Mouse (Mus musculus): Measurements from ENCODE around the gene Cyfip2. TPM values are rescaled to one million over a fixed set of nuclear protein-coding genes. Genes with fewer than 3 reads are reported as not detected.

Gene Cyfip2
- polyA plus RNA-seq, 1 experiment from 2014 or later: 84.9 TPM

DNA sequence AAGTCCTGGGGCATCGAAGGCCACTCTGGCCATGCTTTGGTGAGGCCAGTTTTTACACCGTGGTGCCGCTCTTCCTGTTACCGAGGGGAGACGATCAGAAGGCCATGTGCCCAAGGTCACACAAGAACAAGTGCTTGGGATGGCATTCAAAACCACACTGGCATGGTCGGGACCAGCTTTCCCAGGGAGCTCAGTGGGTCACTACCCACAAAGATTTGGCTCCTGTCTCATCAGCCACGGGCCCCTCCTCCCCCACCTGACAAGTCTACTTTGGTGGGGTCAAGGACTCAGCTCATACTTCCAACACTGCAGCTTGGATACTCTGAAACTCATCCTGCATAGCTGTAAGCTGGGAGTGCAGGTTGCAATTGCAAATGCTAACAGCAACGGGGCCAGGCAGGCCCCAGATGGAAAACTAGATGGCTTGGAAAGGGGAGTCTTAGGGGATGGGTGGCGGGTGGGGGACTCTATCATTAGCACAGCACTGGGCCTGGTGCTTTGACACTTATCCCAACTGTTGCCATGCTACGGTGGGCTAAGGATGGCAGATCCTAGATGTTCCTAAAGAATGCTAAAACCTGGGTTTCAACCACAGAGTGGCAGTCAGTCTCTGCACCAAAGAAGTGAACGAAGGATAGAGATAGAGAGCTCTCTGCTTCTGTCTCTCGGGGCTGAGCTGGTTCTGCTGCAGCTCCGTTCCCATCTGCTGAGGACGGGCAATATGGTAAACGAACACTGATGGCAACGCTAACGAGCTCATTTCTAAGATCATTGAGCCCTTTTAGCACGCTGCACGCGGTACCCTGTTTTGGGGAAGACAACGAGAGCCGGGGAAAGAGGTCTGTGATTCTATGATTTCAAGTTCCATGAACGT is 67.7 kb downstream of the Cyfip2 start:
- Histone ChIP-seq H3K27ac (replicated peaks) (no peak overlapping the region), H3K36me3 (peaks cover 82% of the 10 kb centered on the region), H3K9me3 (no peaks in the 10 kb centered on the region), H3K4me3 (no peak overlapping the region), H3K9ac (no peak overlapping the region), H3K4me1 (replicated peaks) (peaks cover 6% of the 10 kb centered on the region; the same call in 1 of the 2 replicates), H3K4me2 (no peak overlapping the region), H3K27me3 (no peaks in the 10 kb centered on the region)
- 85% methylated on average over 23 of the region's 23 CpGs for WGBS
- ATAC-seq (ENCODE audit: low read depth): no peak

DNA sequence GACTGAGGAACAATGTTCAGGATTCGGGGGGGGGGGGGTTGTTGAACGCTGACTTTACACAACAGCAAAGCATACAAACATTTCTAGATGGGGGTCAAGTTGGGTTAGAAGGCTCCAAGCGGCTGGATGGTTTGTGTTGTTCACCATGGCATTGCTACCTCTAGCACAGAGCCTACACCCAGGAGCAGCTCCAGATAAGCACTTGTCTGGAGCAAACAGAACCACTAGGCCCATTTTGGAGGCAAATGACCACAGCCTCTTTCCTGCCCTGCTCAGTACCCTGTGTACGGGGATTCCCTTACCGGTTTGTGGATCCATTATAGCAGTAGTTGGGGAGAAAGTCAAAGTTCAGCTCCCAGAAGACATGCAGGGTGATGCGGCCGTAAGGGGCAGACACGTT is 70.7 kb downstream of the Cyfip2 start:
- ATAC-seq (ENCODE audit: low read depth): no peak
- 94% methylated on average over 8 of the region's 8 CpGs for WGBS
- no peak overlapping the region for H3K27ac ChIP-seq (replicated peaks)
- peaks cover 83% of the 10 kb centered on the region for H3K36me3 ChIP-seq
- no peak overlapping the region for H3K9ac ChIP-seq
- H3K4me3 ChIP-seq: no peak overlapping the region
- H3K27me3 ChIP-seq: no peaks in the 10 kb centered on the region
- no peaks in the 10 kb centered on the region for H3K4me1 ChIP-seq (replicated peaks)
- H3K9me3 ChIP-seq: no peaks in the 10 kb centered on the region
- H3K4me2 ChIP-seq: no peak overlapping the region

DNA sequence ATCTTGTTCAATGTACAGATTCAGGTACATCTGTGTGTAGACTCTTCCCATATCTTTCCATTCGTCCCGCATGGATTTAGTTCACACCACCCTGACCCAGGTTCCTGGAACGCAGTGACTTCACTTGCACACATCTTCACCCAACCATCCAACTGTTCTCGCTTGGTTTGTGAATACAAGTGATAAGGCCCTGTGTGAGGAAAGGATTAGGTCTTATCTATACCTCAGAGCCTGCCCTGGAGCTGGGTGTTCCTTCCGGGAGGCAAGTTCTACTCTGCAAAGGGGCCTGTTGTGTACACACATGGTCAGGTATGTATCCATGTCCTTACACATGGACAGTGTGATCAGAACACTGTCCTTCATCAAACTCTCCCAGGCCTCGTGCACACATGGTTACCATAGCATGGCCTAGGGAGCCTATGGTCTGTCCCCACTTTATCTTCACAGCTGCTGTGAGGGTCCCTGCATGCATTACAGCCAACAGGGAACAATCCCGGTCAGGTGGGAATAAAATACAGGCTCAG is 71.4 kb downstream of the Cyfip2 start:
- H3K27ac ChIP-seq (replicated peaks): no peak overlapping the region
- no peak overlapping the region for H3K4me3 ChIP-seq
- no peak for ATAC-seq (ENCODE audit: low read depth)
- H3K4me1 ChIP-seq (replicated peaks): no peaks in the 10 kb centered on the region
- no peaks in the 10 kb centered on the region for H3K27me3 ChIP-seq
- H3K4me2 ChIP-seq: no peak overlapping the region
- 95% methylated on average over 7 of the region's 7 CpGs for WGBS
- H3K9ac ChIP-seq: no peak overlapping the region
- H3K36me3 ChIP-seq: peaks cover 75% of the 10 kb centered on the region
- H3K9me3 ChIP-seq: no peaks in the 10 kb centered on the region

GRCm38 (mm10) chr11:46236976-46237375 is 75.7 kb downstream of the Cyfip2 start:
- H3K4me3 ChIP-seq: no peak overlapping the region
- H3K36me3 ChIP-seq: peaks cover 77% of the 10 kb centered on the region
- ATAC-seq (ENCODE audit: low read depth): no peak
- no peaks in the 10 kb centered on the region for H3K9me3 ChIP-seq
- H3K4me2 ChIP-seq: no peak overlapping the region
- H3K27me3 ChIP-seq: no peaks in the 10 kb centered on the region
- WGBS: 42% methylated on average over 4 of the region's 4 CpGs
- peaks cover 16% of the 10 kb centered on the region for H3K4me1 ChIP-seq (replicated peaks)
- no peak overlapping the region for H3K9ac ChIP-seq
- H3K27ac ChIP-seq (replicated peaks): no peak overlapping the region

DNA sequence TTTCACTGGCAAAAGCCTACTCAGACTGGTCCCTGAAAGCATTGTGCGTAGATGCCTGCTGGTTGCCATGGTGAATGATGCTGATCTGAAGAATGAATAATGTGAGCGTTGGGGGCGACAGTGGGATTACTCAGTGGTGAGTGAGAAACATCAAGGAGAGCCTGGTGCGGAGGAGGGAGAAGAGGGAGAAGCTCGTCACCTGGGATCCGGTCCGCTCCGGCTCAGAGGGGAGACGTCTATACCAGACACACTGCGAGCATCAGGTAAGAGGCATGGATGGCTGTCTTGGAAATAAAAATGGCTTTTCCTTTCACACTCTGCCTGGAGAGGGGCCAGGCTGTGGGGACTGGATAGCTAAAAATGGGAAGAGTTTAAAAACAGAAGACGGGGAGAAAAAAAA is 77.3 kb downstream of the Cyfip2 start, which contains the start of gene Fndc9:
TSS of gene Fndc9 (plus strand) at position 198 of the 400 bp plus-strand sequence.
- Histone ChIP-seq H3K9me3 (no peaks in the 10 kb centered on the region), H3K4me1 (replicated peaks) (peaks cover 16% of the 10 kb centered on the region), H3K4me2 (no peak within 1 kb of the TSS), H3K27me3 (no peaks in the 10 kb centered on the region), H3K36me3 (peaks cover 77% of the 10 kb centered on the region), H3K27ac (replicated peaks) (peak within 1 kb of the TSS; percentile 33; the same call in 1 of the 2 replicates), H3K4me3 (no peak within 1 kb of the TSS), H3K9ac (no peak within 1 kb of the TSS; the same call in 1 of the 2 replicates)
- peak; percentile 50 for ATAC-seq (ENCODE audit: low read depth)
- WGBS: 53% methylated on average over 11 of the region's 11 CpGs

- H3K36me3 ChIP-seq: peaks cover 77% of the 10 kb centered on the region
- no peaks in the 10 kb centered on the region for H3K9me3 ChIP-seq
- H3K9ac ChIP-seq: no peak overlapping the region
- H3K27ac ChIP-seq (replicated peaks): no peak overlapping the region
- H3K4me1 ChIP-seq (replicated peaks): peaks cover 16% of the 10 kb centered on the region
- no peaks in the 10 kb centered on the region for H3K27me3 ChIP-seq
- WGBS: 76% methylated on average over 4 of the region's 4 CpGs
- no peak overlapping the region for H3K4me2 ChIP-seq
- no peak for ATAC-seq (ENCODE audit: low read depth)
- H3K4me3 ChIP-seq: no peak overlapping the region
Measured at GRCm38 (mm10) chr11:46233966-46234365, 78.7 kb downstream of the Cyfip2 start.

GRCm38 (mm10) chr11:46232803-46233202 is 79.9 kb downstream of the Cyfip2 start:
- no peak overlapping the region for H3K4me2 ChIP-seq
- no peak overlapping the region for H3K4me3 ChIP-seq
- ATAC-seq (ENCODE audit: low read depth): no peak
- peaks cover 16% of the 10 kb centered on the region for H3K4me1 ChIP-seq (replicated peaks)
- H3K9me3 ChIP-seq: no peaks in the 10 kb centered on the region
- H3K27ac ChIP-seq (replicated peaks): no peak overlapping the region
- WGBS: 87% methylated on average over 4 of the region's 4 CpGs
- peaks cover 75% of the 10 kb centered on the region for H3K36me3 ChIP-seq
- H3K27me3 ChIP-seq: no peaks in the 10 kb centered on the region
- no peak overlapping the region for H3K9ac ChIP-seq

- WGBS: 65% methylated on average over 6 of the region's 6 CpGs
- H3K4me2 ChIP-seq: no peak overlapping the region
- H3K36me3 ChIP-seq: peaks cover 61% of the 10 kb centered on the region
Measured at GRCm38 (mm10) chr11:46230184-46230583, 82.5 kb downstream of the Cyfip2 start.

GRCm38 (mm10) chr11:46225345-46225744 is 87.3 kb downstream of the Cyfip2 start:
- WGBS: 92% methylated on average over 5 of the region's 5 CpGs
- H3K27ac ChIP-seq (replicated peaks): no peak overlapping the region
- no peak overlapping the region for H3K4me3 ChIP-seq
- H3K4me2 ChIP-seq: no peak overlapping the region
- peaks cover 2% of the 10 kb centered on the region; the same call in 1 of the 2 replicates for H3K4me1 ChIP-seq (replicated peaks)
- ATAC-seq (ENCODE audit: low read depth): no peak
- peaks cover 70% of the 10 kb centered on the region for H3K36me3 ChIP-seq
- H3K27me3 ChIP-seq: no peaks in the 10 kb centered on the region
- H3K9me3 ChIP-seq: no peaks in the 10 kb centered on the region
- no peak overlapping the region for H3K9ac ChIP-seq

More at GRCm38 (mm10) chr11:46230184-46230583, 82.5 kb downstream of the Cyfip2 start:
- Histone ChIP-seq H3K9ac (no peak overlapping the region), H3K4me3 (no peak overlapping the region), H3K27me3 (no peaks in the 10 kb centered on the region), H3K27ac (replicated peaks) (no peak overlapping the region), H3K4me1 (replicated peaks) (peaks cover 6% of the 10 kb centered on the region), H3K9me3 (no peaks in the 10 kb centered on the region)
- no peak for ATAC-seq (ENCODE audit: low read depth)

DNA sequence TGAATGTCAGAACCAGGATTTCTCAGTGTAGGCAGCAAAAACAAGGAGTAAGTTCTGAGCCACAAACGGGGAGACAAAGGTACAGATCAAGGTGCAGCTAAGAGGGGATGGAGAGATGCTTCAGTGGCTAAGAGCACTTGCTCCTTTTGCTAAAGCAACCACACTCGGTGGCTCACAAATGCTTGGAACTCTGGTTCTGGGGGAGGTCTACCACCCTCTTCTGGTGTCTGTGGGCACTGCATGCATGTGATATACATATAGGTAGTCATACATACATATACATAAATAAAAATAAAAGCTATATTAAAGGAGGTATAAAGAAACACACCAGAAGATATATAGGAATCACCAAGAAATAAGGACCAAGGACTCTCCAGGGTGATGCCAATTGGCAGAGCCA is 89.1 kb downstream of the Cyfip2 start:
- H3K9ac ChIP-seq: no peak overlapping the region
- ATAC-seq (ENCODE audit: low read depth): no peak
- H3K4me1 ChIP-seq (replicated peaks): peaks cover 20% of the 10 kb centered on the region
- no peak overlapping the region for H3K27ac ChIP-seq (replicated peaks)
- 86% methylated on average over 2 of the region's 2 CpGs for WGBS
- H3K27me3 ChIP-seq: no peaks in the 10 kb centered on the region
- no peak overlapping the region for H3K4me3 ChIP-seq
- no peaks in the 10 kb centered on the region for H3K9me3 ChIP-seq
- H3K4me2 ChIP-seq: no peak overlapping the region
- H3K36me3 ChIP-seq: peaks cover 54% of the 10 kb centered on the region

DNA sequence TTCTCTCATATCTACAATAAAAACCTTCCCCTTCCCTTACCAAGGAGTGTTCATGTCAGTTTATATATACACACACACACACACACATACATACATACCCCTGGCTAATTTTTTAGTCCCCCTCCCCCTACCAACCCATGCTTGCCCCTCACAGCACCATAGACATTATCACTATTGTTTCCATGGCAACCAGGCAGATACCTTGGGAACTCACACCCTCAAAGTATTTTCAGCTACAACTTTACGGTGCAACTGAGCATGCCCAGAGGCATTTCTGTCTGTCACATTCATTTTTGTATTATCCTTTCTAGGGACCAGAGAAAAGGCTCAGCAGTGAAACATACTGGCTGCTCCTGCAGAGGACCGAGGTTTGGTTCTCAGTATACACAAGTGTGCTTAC is 92.4 kb downstream of the Cyfip2 start:
- peaks cover 36% of the 10 kb centered on the region for H3K4me1 ChIP-seq (replicated peaks)
- no peaks in the 10 kb centered on the region for H3K9me3 ChIP-seq
- ATAC-seq (ENCODE audit: low read depth): no peak
- H3K36me3 ChIP-seq: peaks cover 54% of the 10 kb centered on the region
- WGBS: 63% methylated on average over 2 of the region's 2 CpGs
- no peaks in the 10 kb centered on the region for H3K27me3 ChIP-seq
- no peak overlapping the region for H3K4me3 ChIP-seq
- no peak overlapping the region for H3K4me2 ChIP-seq
- H3K27ac ChIP-seq (replicated peaks): peak overlapping the region; percentile 93
- H3K9ac ChIP-seq: no peak overlapping the region

- H3K36me3 ChIP-seq: peaks cover 49% of the 10 kb centered on the region
- no peaks in the 10 kb centered on the region for H3K9me3 ChIP-seq
- peaks cover 43% of the 10 kb centered on the region for H3K4me1 ChIP-seq (replicated peaks)
- H3K27me3 ChIP-seq: no peaks in the 10 kb centered on the region
- H3K4me2 ChIP-seq: no peak overlapping the region
- WGBS: 72% methylated on average over 9 of the region's 9 CpGs
- H3K4me3 ChIP-seq: no peak overlapping the region
- peak overlapping the region; percentile 93 for H3K27ac ChIP-seq (replicated peaks)
- H3K9ac ChIP-seq: 0 out of 2 replicates have a peak overlapping the region, but pooled peaks have one; percentile 38
- ATAC-seq (ENCODE audit: low read depth): peak; percentile 7; the same call in 1 of the 2 replicates
Measured at GRCm38 (mm10) chr11:46219380-46219779, 93.3 kb downstream of the Cyfip2 start.

Data from neural tube, embryonic 13.5 days (tissue).